Mouse (Mus musculus): ENCODE data around the gene Crip1. TPM values are rescaled to one million over a fixed set of nuclear protein-coding genes. Genes with fewer than 3 reads are reported as not detected.
A peak's percentile ranks its signal among the peaks of the same experiment; 100 is the strongest.

Gene Crip1
- polyA plus RNA-seq, 1 experiment from 2014 or later = 293 TPM

GRCm38 (mm10) chr12:113124726-113125125 lies 21.4 kb upstream of the Crip1 start:
- 80% methylated on average over 6 of the region's 6 CpGs for WGBS
- H3K36me3 ChIP-seq (ENCODE audit: insufficient read depth, low read length) = peaks cover 90% of the 10 kb centered on the region

GRCm38 (mm10) chr12:113130732-113131131 lies 15.4 kb upstream of the Crip1 start:
- Histone ChIP-seq H3K4me3 (ENCODE audit: low read length) (no peak overlapping the region), H3K27ac (ENCODE audit: low read length) (no peak overlapping the region), H3K27me3 (ENCODE audit: insufficient read depth, low read length) (no peaks in the 10 kb centered on the region), H3K4me2 (replicated peaks; ENCODE audit: low read depth, low read length) (no peak overlapping the region), H3K9ac (replicated peaks; ENCODE audit: low read length) (no peak overlapping the region), H3K9me3 (ENCODE audit: low read length) (no peaks in the 10 kb centered on the region), H3K4me1 (ENCODE audit: insufficient read depth, low read length) (no peaks in the 10 kb centered on the region), H3K36me3 (ENCODE audit: insufficient read depth, low read length) (peaks cover 100% of the 10 kb centered on the region)
- WGBS = 96% methylated on average over 8 of the region's 8 CpGs
- ATAC-seq (ENCODE audit: low FRiP score, low TSS enrichment) = no peak

More at GRCm38 (mm10) chr12:113124726-113125125, 21.4 kb upstream of the Crip1 start:
- no peak for ATAC-seq (ENCODE audit: low FRiP score, low TSS enrichment)
- Histone ChIP-seq H3K27me3 (ENCODE audit: insufficient read depth, low read length) (no peaks in the 10 kb centered on the region), H3K27ac (ENCODE audit: low read length) (no peak overlapping the region), H3K9ac (replicated peaks; ENCODE audit: low read length) (no peak overlapping the region), H3K4me3 (ENCODE audit: low read length) (no peak overlapping the region), H3K4me1 (ENCODE audit: insufficient read depth, low read length) (no peaks in the 10 kb centered on the region), H3K9me3 (ENCODE audit: low read length) (no peaks in the 10 kb centered on the region), H3K4me2 (replicated peaks; ENCODE audit: low read depth, low read length) (no peak overlapping the region)

- H3K9me3 ChIP-seq (ENCODE audit: low read length) = no peaks in the 10 kb centered on the region
- H3K27me3 ChIP-seq (ENCODE audit: insufficient read depth, low read length) = no peaks in the 10 kb centered on the region
- no peak overlapping the region for H3K27ac ChIP-seq (ENCODE audit: low read length)
- H3K4me3 ChIP-seq (ENCODE audit: low read length) = no peak overlapping the region
- H3K4me1 ChIP-seq (ENCODE audit: insufficient read depth, low read length) = no peaks in the 10 kb centered on the region
- ATAC-seq (ENCODE audit: low FRiP score, low TSS enrichment) = no peak
- H3K4me2 ChIP-seq (replicated peaks; ENCODE audit: low read depth, low read length) = no peak overlapping the region
- H3K36me3 ChIP-seq (ENCODE audit: insufficient read depth, low read length) = peaks cover 100% of the 10 kb centered on the region
- 96% methylated on average over 14 of the region's 14 CpGs for WGBS
- H3K9ac ChIP-seq (replicated peaks; ENCODE audit: low read length) = no peak overlapping the region
Measured at GRCm38 (mm10) chr12:113131601-113132000, 14.5 kb upstream of the Crip1 start.

GRCm38 (mm10) chr12:113132567-113132966 lies 13.5 kb upstream of the Crip1 start:
- peak; percentile 33; the same call in 1 of the 2 replicates for ATAC-seq (ENCODE audit: low FRiP score, low TSS enrichment)
- 54% methylated on average over 2 of the region's 2 CpGs for WGBS
- Histone ChIP-seq H3K27ac (ENCODE audit: low read length) (no peak overlapping the region), H3K9ac (replicated peaks; ENCODE audit: low read length) (no peak overlapping the region), H3K9me3 (ENCODE audit: low read length) (no peaks in the 10 kb centered on the region), H3K4me3 (ENCODE audit: low read length) (no peak overlapping the region), H3K36me3 (ENCODE audit: insufficient read depth, low read length) (peaks cover 100% of the 10 kb centered on the region), H3K4me2 (replicated peaks; ENCODE audit: low read depth, low read length) (no peak overlapping the region), H3K27me3 (ENCODE audit: insufficient read depth, low read length) (no peaks in the 10 kb centered on the region), H3K4me1 (ENCODE audit: insufficient read depth, low read length) (no peaks in the 10 kb centered on the region)

DNA sequence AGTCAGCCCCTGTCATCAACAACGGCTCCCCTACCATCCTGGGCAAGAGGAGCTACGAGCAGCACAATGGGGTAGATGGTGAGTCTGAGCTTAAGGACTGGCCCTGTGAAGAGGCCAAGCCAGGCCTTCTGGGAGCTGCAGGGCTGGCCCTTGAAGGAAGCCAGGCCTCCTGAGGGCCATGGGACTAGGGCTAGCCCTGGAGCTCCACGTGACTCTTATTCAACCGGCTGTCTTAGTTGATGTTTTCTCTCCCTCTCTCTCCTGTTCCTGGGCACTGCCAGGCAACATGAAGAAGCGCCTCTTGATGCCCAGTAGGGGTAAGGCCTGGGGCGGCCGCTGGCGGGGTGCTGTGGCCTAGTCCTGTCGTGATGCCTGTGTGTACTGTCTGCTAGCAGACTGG lies 12.9 kb upstream of the Crip1 start:
- Histone ChIP-seq H3K36me3 (ENCODE audit: insufficient read depth, low read length) (peaks cover 99% of the 10 kb centered on the region), H3K4me1 (ENCODE audit: insufficient read depth, low read length) (no peaks in the 10 kb centered on the region), H3K9ac (replicated peaks; ENCODE audit: low read length) (no peak overlapping the region), H3K9me3 (ENCODE audit: low read length) (no peaks in the 10 kb centered on the region), H3K4me2 (replicated peaks; ENCODE audit: low read depth, low read length) (no peak overlapping the region), H3K4me3 (ENCODE audit: low read length) (no peak overlapping the region), H3K27me3 (ENCODE audit: insufficient read depth, low read length) (no peaks in the 10 kb centered on the region), H3K27ac (ENCODE audit: low read length) (no peak overlapping the region)
- no peak for ATAC-seq (ENCODE audit: low FRiP score, low TSS enrichment)
- WGBS = 88% methylated on average over 9 of the region's 9 CpGs

DNA sequence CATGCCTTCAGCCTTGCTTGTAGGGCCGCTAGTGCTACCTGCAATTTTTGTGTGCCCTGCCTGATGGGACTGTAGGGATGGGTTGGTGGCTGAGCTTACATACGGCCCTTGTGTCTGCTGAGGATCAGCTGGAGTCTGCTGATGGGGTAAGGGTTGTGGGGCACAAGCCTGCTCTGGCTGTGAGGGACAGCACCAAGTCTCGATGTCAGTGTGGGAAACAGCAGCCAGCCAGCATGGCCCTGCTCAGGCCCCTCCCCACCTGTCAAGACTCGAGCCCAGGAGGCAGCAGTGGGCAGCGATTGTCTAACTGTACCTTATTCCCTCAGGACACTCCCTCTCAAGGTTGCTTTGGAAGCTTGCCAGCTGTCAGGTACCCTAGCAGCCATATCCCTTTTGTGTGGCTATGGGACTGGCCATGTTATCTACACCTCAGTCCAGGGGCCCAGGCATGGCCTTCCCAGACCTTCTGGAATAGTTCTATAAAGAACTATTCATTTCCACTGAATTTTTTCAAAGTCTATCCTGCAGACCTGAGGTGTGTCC lies 12.2 kb upstream of the Crip1 start:
- Histone ChIP-seq H3K4me2 (replicated peaks; ENCODE audit: low read depth, low read length) (no peak overlapping the region), H3K27me3 (ENCODE audit: insufficient read depth, low read length) (no peaks in the 10 kb centered on the region), H3K27ac (ENCODE audit: low read length) (no peak overlapping the region), H3K36me3 (ENCODE audit: insufficient read depth, low read length) (peaks cover 93% of the 10 kb centered on the region), H3K9ac (replicated peaks; ENCODE audit: low read length) (no peak overlapping the region), H3K4me3 (ENCODE audit: low read length) (no peak overlapping the region), H3K9me3 (ENCODE audit: low read length) (no peaks in the 10 kb centered on the region), H3K4me1 (ENCODE audit: insufficient read depth, low read length) (peaks cover 6% of the 10 kb centered on the region; the same call in 1 of the 2 replicates)
- no peak for ATAC-seq (ENCODE audit: low FRiP score, low TSS enrichment)
- 74% methylated on average over 5 of the region's 5 CpGs for WGBS

GRCm38 (mm10) chr12:113134502-113134901 lies 11.6 kb upstream of the Crip1 start:
- WGBS = 87% methylated on average over 4 of the region's 4 CpGs
- Histone ChIP-seq H3K9me3 (ENCODE audit: low read length) (no peaks in the 10 kb centered on the region), H3K4me3 (ENCODE audit: low read length) (no peak overlapping the region), H3K36me3 (ENCODE audit: insufficient read depth, low read length) (peaks cover 88% of the 10 kb centered on the region), H3K27me3 (ENCODE audit: insufficient read depth, low read length) (no peaks in the 10 kb centered on the region), H3K27ac (ENCODE audit: low read length) (no peak overlapping the region), H3K9ac (replicated peaks; ENCODE audit: low read length) (no peak overlapping the region), H3K4me2 (replicated peaks; ENCODE audit: low read depth, low read length) (no peak overlapping the region), H3K4me1 (ENCODE audit: insufficient read depth, low read length) (peaks cover 11% of the 10 kb centered on the region)
- no peak for ATAC-seq (ENCODE audit: low FRiP score, low TSS enrichment)

GRCm38 (mm10) chr12:113135401-113135800 lies 10.7 kb upstream of the Crip1 start:
- Histone ChIP-seq H3K36me3 (ENCODE audit: insufficient read depth, low read length) (peaks cover 79% of the 10 kb centered on the region), H3K4me3 (ENCODE audit: low read length) (no peak overlapping the region), H3K4me1 (ENCODE audit: insufficient read depth, low read length) (peaks cover 16% of the 10 kb centered on the region), H3K27ac (ENCODE audit: low read length) (no peak overlapping the region), H3K4me2 (replicated peaks; ENCODE audit: low read depth, low read length) (no peak overlapping the region), H3K9me3 (ENCODE audit: low read length) (no peaks in the 10 kb centered on the region), H3K9ac (replicated peaks; ENCODE audit: low read length) (no peak overlapping the region), H3K27me3 (ENCODE audit: insufficient read depth, low read length) (no peaks in the 10 kb centered on the region)
- 89% methylated on average over 7 of the region's 7 CpGs for whole genome bisulfite sequencing
- ATAC-seq (ENCODE audit: low FRiP score, low TSS enrichment) = no peak

DNA sequence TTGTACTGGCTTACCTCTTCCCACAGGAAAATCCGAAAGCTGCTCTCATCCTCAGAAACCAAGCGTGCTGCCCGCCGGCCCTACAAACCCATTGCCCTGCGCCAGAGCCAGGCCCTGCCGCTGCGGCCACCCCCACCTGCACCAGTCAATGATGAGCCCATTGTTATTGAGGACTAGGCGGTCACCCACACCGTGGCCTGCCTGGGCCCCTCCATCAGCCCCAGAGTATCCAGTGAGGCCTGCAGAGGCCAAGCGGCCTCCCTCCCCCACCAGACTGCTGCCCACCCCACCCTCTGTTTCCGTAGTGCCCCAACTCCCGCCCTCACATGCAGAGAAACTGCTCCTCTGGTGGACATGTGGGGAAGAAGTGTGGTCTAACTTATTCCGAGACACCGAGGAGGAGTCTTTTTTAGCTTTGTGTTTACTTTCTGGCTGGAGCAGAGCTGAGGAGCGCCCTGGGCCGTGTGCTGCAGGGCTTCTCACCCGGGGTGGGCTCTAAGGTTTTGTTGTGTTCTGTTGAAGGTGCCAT lies 9.6 kb upstream of the Crip1 start:
- H3K4me3 ChIP-seq (ENCODE audit: low read length) = no peak overlapping the region
- H3K9me3 ChIP-seq (ENCODE audit: low read length) = no peaks in the 10 kb centered on the region
- no peaks in the 10 kb centered on the region for H3K27me3 ChIP-seq (ENCODE audit: insufficient read depth, low read length)
- H3K27ac ChIP-seq (ENCODE audit: low read length) = no peak overlapping the region
- H3K9ac ChIP-seq (replicated peaks; ENCODE audit: low read length) = no peak overlapping the region
- peaks cover 28% of the 10 kb centered on the region for H3K4me1 ChIP-seq (ENCODE audit: insufficient read depth, low read length)
- H3K36me3 ChIP-seq (ENCODE audit: insufficient read depth, low read length) = peaks cover 67% of the 10 kb centered on the region
- ATAC-seq (ENCODE audit: low FRiP score, low TSS enrichment) = no peak
- H3K4me2 ChIP-seq (replicated peaks; ENCODE audit: low read depth, low read length) = no peak overlapping the region
- WGBS = 82% methylated on average over 17 of the region's 17 CpGs

GRCm38 (mm10) chr12:113137260-113138213 lies 8.6 kb upstream of the Crip1 start:
- no peak overlapping the region for H3K4me2 ChIP-seq (replicated peaks; ENCODE audit: low read depth, low read length)
- no peak overlapping the region for H3K27ac ChIP-seq (ENCODE audit: low read length)
- WGBS = 89% methylated on average over 18 of the region's 18 CpGs
- H3K9me3 ChIP-seq (ENCODE audit: low read length) = no peaks in the 10 kb centered on the region
- H3K36me3 ChIP-seq (ENCODE audit: insufficient read depth, low read length) = peaks cover 57% of the 10 kb centered on the region
- no peak for ATAC-seq (ENCODE audit: low FRiP score, low TSS enrichment)
- H3K4me1 ChIP-seq (ENCODE audit: insufficient read depth, low read length) = peaks cover 37% of the 10 kb centered on the region
- no peak overlapping the region for H3K9ac ChIP-seq (replicated peaks; ENCODE audit: low read length)
- no peak overlapping the region for H3K4me3 ChIP-seq (ENCODE audit: low read length)
- H3K27me3 ChIP-seq (ENCODE audit: insufficient read depth, low read length) = no peaks in the 10 kb centered on the region
